20 mouse cellular contexts compared by ENCODE assay signal in the genomic region with DNA sequence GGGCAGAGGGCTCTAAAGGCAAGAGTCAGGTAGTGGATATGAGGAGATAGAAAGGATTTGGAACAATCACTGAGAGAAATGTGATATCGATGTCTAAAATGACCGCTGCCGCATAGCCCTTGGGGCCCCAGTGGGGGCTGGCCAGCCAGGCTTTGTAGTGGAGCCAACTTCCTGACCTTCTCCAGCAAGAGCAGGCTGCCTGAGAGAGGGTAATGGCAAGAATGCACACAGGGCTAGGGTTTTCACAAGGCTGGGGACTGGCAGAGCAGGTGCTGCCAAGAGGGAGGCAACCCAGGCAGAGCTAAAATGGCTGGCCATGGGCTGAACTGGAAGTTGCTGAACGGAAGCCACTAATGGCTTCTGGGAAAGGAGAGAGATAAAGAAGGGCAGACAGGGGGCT. TPM values are rescaled to one million over a fixed set of nuclear protein-coding genes. Genes with fewer than 3 reads are reported as not detected.
A peak's percentile ranks its signal among the peaks of the same experiment; 100 is the strongest.
DNase-seq lines count a peak whose midpoint lies in the region; ATAC-seq and TF ChIP-seq lines count a peak whose summit lies in the region.
"Had no signal": no experiment of that assay in that cellular context is flagged by ENCODE, and none has a peak within 500 bp of the region (broad histone marks: within the 10 kb centered on the region; RNA-seq: fewer than 3 reads in every experiment).

No protein-coding gene starts in this region.

- H3K4me2 ChIP-seq in heart, postnatal 0 days (ENCODE audit: low read depth, low read length): peak overlapping the region; percentile 12; the same call in 1 of the 2 replicates
- H3K4me2 ChIP-seq: limb, embryonic 13.5 days; midbrain, embryonic 13.5 days had no signal

- H3K27me3 ChIP-seq in heart, postnatal 0 days (ENCODE audit: control insufficient read depth, insufficient read depth, low read length): no peaks in the 10 kb centered on the region
- H3K27me3 ChIP-seq: limb, embryonic 13.5 days; midbrain, embryonic 13.5 days had no signal

- no peak overlapping the region for H3K4me3 ChIP-seq in heart, postnatal 0 days (ENCODE audit: low read depth, low read length)
- H3K4me3 ChIP-seq: limb, embryonic 13.5 days; midbrain, embryonic 13.5 days had no signal

- peaks cover 8% of the 10 kb centered on the region; the same call in 1 of the 2 replicates for H3K4me1 ChIP-seq in heart, postnatal 0 days (ENCODE audit: control insufficient read depth, insufficient read depth)
- H3K4me1 ChIP-seq: limb, embryonic 13.5 days; midbrain, embryonic 13.5 days had no signal

- intact Hi-C loops in heart, postnatal 25 days (cut with DNase I): no loop called here
- intact Hi-C loops in left cerebral cortex, postnatal 4 days (cut with DNase I): no loop called here

- H3K9me3 ChIP-seq in heart, postnatal 0 days (replicated peaks; ENCODE audit: control insufficient read depth, low read length): no peaks in the 10 kb centered on the region
- H3K9me3 ChIP-seq: G1E; limb, embryonic 13.5 days; midbrain, embryonic 13.5 days had no signal

- peak; percentile 2 to 10 for DNase-seq in heart, adult 18-20 months
- DNase-seq in heart, postnatal 25 days (ENCODE audit: low spot score): no peak
- peak; percentile 0 to 2 for DNase-seq in B cell, adult 2 months
- DNase-seq in adrenal gland, postnatal 25 days: peak; percentile 23
- no peak for DNase-seq in heart, postnatal 0 days (ENCODE audit: low spot score)
- DNase-seq in left cerebral cortex, postnatal 4 days: no peak
- no peak for DNase-seq in kidney, postnatal 14 days
- DNase-seq: cerebellum, postnatal 25 days; kidney, adult 2 months; right cerebral cortex, postnatal 14 days; thymus, postnatal 4 days had no signal

- H3K27ac ChIP-seq in heart, postnatal 0 days (ENCODE audit: low read depth): peak overlapping the region; percentile 55; the same call in 1 of the 2 replicates
- H3K27ac ChIP-seq: hindbrain, postnatal 0 days; limb, embryonic 13.5 days; midbrain, embryonic 13.5 days had no signal

- no peak overlapping the region for H3K9ac ChIP-seq in heart, postnatal 0 days (replicated peaks; ENCODE audit: low read depth, low read length)
- H3K9ac ChIP-seq: limb, embryonic 13.5 days; midbrain, embryonic 13.5 days had no signal

- no peaks in the 10 kb centered on the region for H3K36me3 ChIP-seq in heart, postnatal 0 days (replicated peaks; ENCODE audit: control insufficient read depth, insufficient read depth, low read length)
- H3K36me3 ChIP-seq: G1E; limb, embryonic 13.5 days; midbrain, embryonic 13.5 days had no signal

- no peak for TF ChIP-seq CTCF in heart, postnatal 0 days (IDR thresholded peaks at IDR 0.05; ENCODE audit: low read depth)

- TF ChIP-seq EP300 in heart, postnatal 0 days (IDR thresholded peaks at IDR 0.05; ENCODE audit: low read depth): no peak

- WGBS in heart, postnatal 0 days: 33% methylated on average over 4 of the region's 4 CpGs

- peak; percentile 41; the same call in 1 of the 2 replicates for ATAC-seq in heart, postnatal 0 days (ENCODE audit: insufficient read depth, low read depth)
- ATAC-seq: forebrain, embryonic 16.5 days; hindbrain, postnatal 0 days; midbrain, embryonic 13.5 days had no signal

RNA-seq across cellular contexts. Expression of a gene that starts 47.9 kb away (rescaled TPM):
- total RNA-seq in heart, adult 18-20 months (2021): not detected
- total RNA-seq in heart, postnatal 25 days (2021): not detected
- total RNA-seq in adrenal gland, postnatal 25 days (2021): not detected in 2 replicates
- total RNA-seq in heart, postnatal 0 days (2014; rRNA removed; ENCODE audit: low replicate concordance): not detected in 2 replicates
- not detected in 2 replicates for polyA plus RNA-seq in heart, postnatal 0 days (2015; fragmentation: Nextera tagmentation; extraction: Ambion mirVana)
- not detected for total RNA-seq in left cerebral cortex, postnatal 4 days (2021)
- total RNA-seq: G1E; hindbrain, postnatal 0 days; layer of hippocampus, adult 18-20 months; left cerebral cortex, adult 18-20 months had no signal
- polyA plus RNA-seq: forebrain, embryonic 16.5 days; G1E; gonadal fat pad, adult 2 months; hindbrain, postnatal 0 days; kidney, adult 2 months; limb, embryonic 13.5 days; liver, embryonic 16.5 days; midbrain, embryonic 13.5 days had no signal

RNA-seq across cellular contexts. Expression of a gene that starts 49.2 kb away (rescaled TPM):
- total RNA-seq in heart, adult 18-20 months (2021): 10 to 100 TPM; 36.6 to 39.7 TPM
- 10 to 100 TPM; 32.4 to 35.2 TPM for total RNA-seq in heart, postnatal 25 days (2021)
- 20.0 and 20.6 TPM in 2 replicates for total RNA-seq in adrenal gland, postnatal 25 days (2021)
- total RNA-seq in heart, postnatal 0 days (2014; rRNA removed; ENCODE audit: low replicate concordance): 48.8 and 55.7 TPM in 2 replicates
- polyA plus RNA-seq in heart, postnatal 0 days (2015; fragmentation: Nextera tagmentation; extraction: Ambion mirVana): 72.5 and 84.6 TPM in 2 replicates
- total RNA-seq in left cerebral cortex, postnatal 4 days (2021): 10 to 100 TPM; 17.6 to 20.9 TPM

RNA-seq across cellular contexts. Expression of a gene that starts 51.5 kb away (rescaled TPM):
- total RNA-seq in heart, adult 18-20 months (2021): 1 to 10 TPM; 2.1 to 4.6 TPM
- total RNA-seq in heart, postnatal 25 days (2021): 1 to 10 TPM; 2.6 to 3.3 TPM
- total RNA-seq in adrenal gland, postnatal 25 days (2021): 8.9 and 11.6 TPM in 2 replicates
- total RNA-seq in heart, postnatal 0 days (2014; rRNA removed; ENCODE audit: low replicate concordance): 19.1 and 21.7 TPM in 2 replicates
- polyA plus RNA-seq in heart, postnatal 0 days (2015; fragmentation: Nextera tagmentation; extraction: Ambion mirVana): 17.2 and 19.1 TPM in 2 replicates
- total RNA-seq in left cerebral cortex, postnatal 4 days (2021): 1 to 10 TPM; 2.1 to 3.7 TPM

Comparison
In these comparisons a context has a peak if more than half of its experiments do, and no peak if none do; other contexts are left out.
1. DNase-seq: peak in heart, adult 18-20 months (2 of 2), B cell, adult 2 months (2 of 2) and adrenal gland, postnatal 25 days (single experiment); none in heart, postnatal 25 days (single experiment), heart, postnatal 0 days (single experiment), left cerebral cortex, postnatal 4 days (single experiment) and kidney, postnatal 14 days (single experiment).